Mouse (Mus musculus) kidney, adult 2 months (tissue): ENCODE data around the gene Ckm. TPM values are rescaled to one million over a fixed set of nuclear protein-coding genes. Genes with fewer than 3 reads are reported as not detected.

Source experiments
- DNase-seq: peaks from one replicate; pipeline ENCODE4 v3.0.0; 2021
- H3K27ac ChIP-seq: fragments of 200-500 bp; 2 replicates; pipeline ENCODE4 v1.5.1; 2012; ENCODE audit warnings: low read depth, low read length, control low read depth, inconsistent platforms; ENCODE audit not compliant: insufficient read depth
- H3K27me3 ChIP-seq: fragments of 200-500 bp; replicated peaks from 2 replicates; pipeline ENCODE4 v1.6.1; 2012; ENCODE audit warnings: mild to moderate bottlenecking, moderate library complexity, low read length, inconsistent platforms; ENCODE audit not compliant: control insufficient read depth, insufficient read depth
- H3K36me3 ChIP-seq: fragments of 200-500 bp; 2 replicates; pipeline ENCODE4 v1.6.1; 2012; ENCODE audit warnings: mild to moderate bottlenecking, moderate library complexity, low read length, inconsistent platforms; ENCODE audit not compliant: control insufficient read depth, insufficient read depth
- H3K4me1 ChIP-seq: fragments of 200-500 bp; 2 replicates; pipeline ENCODE4 v1.6.1; 2011; ENCODE audit warnings: low read length; ENCODE audit not compliant: control insufficient read depth, insufficient read depth
- H3K4me3 ChIP-seq: fragments of 200-500 bp; 2 replicates; pipeline ENCODE4 v1.5.1; 2011; ENCODE audit warnings: mild to moderate bottlenecking, low read depth, low read length, control low read depth; ENCODE audit not compliant: insufficient read depth
- CTCF ChIP-seq: fragments of 200-500 bp; conservative IDR thresholded peaks from 2 replicates; pipeline ENCODE4 v1.5.1; 2011; ENCODE audit warnings: low read depth, mild to moderate bottlenecking, control low read depth, low read length, moderate library complexity, mixed read lengths; ENCODE audit not compliant: insufficient read depth, insufficient read length
- POLR2A ChIP-seq: fragments of 200-500 bp; IDR thresholded peaks from one replicate; pipeline ENCODE4 v1.6.1; 2011; ENCODE audit warnings: low read depth, low read length, control low read depth
- WGBS: fragments of 180-500 bp; shearing (Covaris S2); methylation state at CpG from one replicate; pipeline ENCODE4 v1.1.7; 2018; 5-methylcytosine and 5-hydroxymethylcytosine counted together
- polyA plus RNA-seq: library from polyadenylated mRNA; depleted of rRNA; stranded (reverse); fragments of >200 nt; gene quantifications from 2 replicates; pipeline ENCODE4 v1.2.3, GENCODE M21; 2012

Ckm gene
- polyA plus RNA-seq, 1 experiment: 420 TPM

- TF ChIP-seq POLR2A (no peak), CTCF (no peak)
- no peaks in the 10 kb centered on the region for H3K4me1 ChIP-seq
- H3K4me3 ChIP-seq: peak overlapping the region; percentile 91
- H3K27me3 ChIP-seq: no peaks in the 10 kb centered on the region
- no peak for DNase-seq
- H3K27ac ChIP-seq: peak overlapping the region; percentile 65
- WGBS: 31% methylated on average over 5 of the region's 6 CpGs
- H3K36me3 ChIP-seq: no peaks in the 10 kb centered on the region
Observed at GRCm38 (mm10) chr7:19459144-19459870, 54.7 kb downstream of the Ckm start.

DNA sequence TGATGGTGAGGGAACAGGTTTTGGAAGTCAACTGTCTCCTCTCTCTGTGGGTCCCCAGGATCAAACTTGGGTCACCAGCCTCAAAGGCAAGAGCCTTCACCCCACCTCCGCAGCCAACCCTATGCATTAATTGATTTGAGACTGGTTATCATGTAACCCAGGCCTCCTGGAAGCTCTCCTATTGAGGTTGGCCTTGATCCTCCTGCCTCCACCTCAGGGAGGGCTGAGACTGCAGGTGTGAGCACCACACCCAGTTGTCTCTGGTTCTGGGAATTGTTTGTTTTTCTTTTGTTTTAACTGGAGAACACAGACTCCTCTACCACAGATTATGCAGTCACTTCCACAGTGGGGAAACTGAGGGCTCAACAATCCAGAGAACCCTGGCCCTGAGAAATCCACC is 55.9 kb downstream of the Ckm start:
- TF ChIP-seq POLR2A (no peak), CTCF (no peak)
- H3K36me3 ChIP-seq: no peaks in the 10 kb centered on the region
- DNase-seq: no peak
- H3K4me1 ChIP-seq: no peaks in the 10 kb centered on the region
- WGBS: 75% methylated on average over 1 of the region's 1 CpGs
- no peak overlapping the region for H3K4me3 ChIP-seq
- H3K27ac ChIP-seq: no peak overlapping the region
- H3K27me3 ChIP-seq: no peaks in the 10 kb centered on the region

DNA sequence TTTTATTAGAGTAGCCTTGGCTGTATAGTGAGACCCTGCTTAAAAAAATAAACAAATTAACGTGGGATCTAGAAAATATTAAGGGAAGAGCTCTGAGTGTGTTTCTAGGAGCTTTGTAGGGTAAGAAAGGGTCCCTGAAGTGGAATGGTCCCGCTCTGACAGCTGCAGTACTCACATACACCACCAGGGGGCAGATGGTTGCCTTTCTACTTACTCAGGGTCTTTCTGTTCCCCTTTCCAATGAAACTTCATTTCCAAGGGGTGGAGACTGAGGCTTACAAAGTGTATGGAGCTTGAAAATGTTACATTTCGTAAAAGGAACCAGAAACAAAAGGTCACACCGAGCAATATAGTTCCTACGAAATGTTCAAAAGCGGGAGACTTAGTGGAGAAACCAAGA is 56.9 kb downstream of the Ckm start:
- TF ChIP-seq CTCF (peak; percentile 74), POLR2A (no peak)
- Histone ChIP-seq H3K27ac (no peak overlapping the region), H3K27me3 (no peaks in the 10 kb centered on the region), H3K4me1 (no peaks in the 10 kb centered on the region), H3K4me3 (no peak overlapping the region), H3K36me3 (no peaks in the 10 kb centered on the region)
- DNase-seq: peak; percentile 82
- 10% methylated on average over 6 of the region's 6 CpGs for WGBS

GRCm38 (mm10) chr7:19462443-19462842 is 57.9 kb downstream of the Ckm start:
- no peaks in the 10 kb centered on the region for H3K27me3 ChIP-seq
- H3K4me3 ChIP-seq: peak overlapping the region; percentile 11; the same call in 1 of the 2 replicates
- 72% methylated on average over 4 of the region's 4 CpGs for WGBS
- peak overlapping the region; percentile 59; the same call in 1 of the 2 replicates for H3K27ac ChIP-seq
- H3K36me3 ChIP-seq: no peaks in the 10 kb centered on the region
- TF ChIP-seq POLR2A (no peak), CTCF (no peak)
- DNase-seq: no peak
- H3K4me1 ChIP-seq: no peaks in the 10 kb centered on the region

DNA sequence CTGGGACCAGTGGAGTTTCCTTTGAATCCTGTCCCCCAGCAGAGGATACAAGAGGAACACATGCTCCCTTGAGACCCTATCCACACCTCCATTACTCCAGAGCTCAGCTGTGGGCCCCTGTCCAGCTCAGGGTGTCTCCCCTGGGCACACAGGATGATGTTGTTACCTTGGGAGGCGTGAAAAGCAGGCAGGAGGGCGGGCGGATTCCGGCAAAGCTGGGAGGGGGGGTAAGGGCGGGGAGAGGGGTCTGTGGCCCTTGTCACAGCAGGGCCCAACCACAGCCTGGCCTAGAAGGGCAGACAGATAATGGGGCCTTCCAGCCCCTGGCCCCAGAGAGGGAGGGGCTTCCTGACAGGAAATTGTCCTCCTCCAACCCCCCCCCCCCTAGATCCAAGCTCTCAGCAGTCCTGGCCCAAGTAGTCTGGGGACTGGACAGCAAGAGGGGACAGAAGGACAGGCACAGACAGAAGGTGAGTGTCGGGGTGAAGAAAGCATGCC is 58.4 kb downstream of the Ckm start, which contains the start of gene Exoc3l2:
Exoc3l2 (plus strand) TSS at position 448 of the 498 bp plus-strand sequence.
- peak within 1 kb of the TSS; percentile 89 for H3K27ac ChIP-seq
- 60% methylated on average over 6 of the region's 6 CpGs for WGBS
- H3K4me3 ChIP-seq: peak within 1 kb of the TSS; percentile 54
- H3K4me1 ChIP-seq: no peaks in the 10 kb centered on the region
- H3K36me3 ChIP-seq: no peaks in the 10 kb centered on the region
- TF ChIP-seq CTCF (no peak), POLR2A (no peak)
- DNase-seq: peak; percentile 73
- no peaks in the 10 kb centered on the region for H3K27me3 ChIP-seq

- H3K27ac ChIP-seq: peak overlapping the region; percentile 73
- DNase-seq: no peak
Observed at GRCm38 (mm10) chr7:19464367-19465307, 60.1 kb downstream of the Ckm start.

GRCm38 (mm10) chr7:19466602-19467145 is 62.1 kb downstream of the Ckm start:
- H3K27ac ChIP-seq: peak overlapping the region; percentile 79
- H3K27me3 ChIP-seq: no peaks in the 10 kb centered on the region
- peak overlapping the region; percentile 54 for H3K4me3 ChIP-seq
- no peaks in the 10 kb centered on the region for H3K4me1 ChIP-seq
- 58% methylated on average over 5 of the region's 5 CpGs for WGBS
- H3K36me3 ChIP-seq: no peaks in the 10 kb centered on the region
- TF ChIP-seq POLR2A: no peak
- TF ChIP-seq CTCF: no peak
- peak; percentile 78 for DNase-seq

More at GRCm38 (mm10) chr7:19464367-19465307, 60.1 kb downstream of the Ckm start:
- no peaks in the 10 kb centered on the region for H3K4me1 ChIP-seq
- no peaks in the 10 kb centered on the region for H3K36me3 ChIP-seq
- 31% methylated on average over 22 of the region's 22 CpGs for WGBS
- H3K27me3 ChIP-seq: no peaks in the 10 kb centered on the region
- H3K4me3 ChIP-seq: peak overlapping the region; percentile 54
- TF ChIP-seq POLR2A: no peak
